Mouse (Mus musculus) macrophage (primary cell): ENCODE data around the gene Zfy2. TPM values are rescaled to one million over a fixed set of nuclear protein-coding genes. Genes with fewer than 3 reads are reported as not detected.

Source experiments
- H3K27ac ChIP-seq: fragments of 350-480 bp; formaldehyde crosslinking; 2 replicates; pipeline ENCODE4 v1.9.0; 2021
- H3K36me3 ChIP-seq: fragments of 350-480 bp; formaldehyde crosslinking; 2 replicates; pipeline ENCODE4 v1.9.0; 2021; ENCODE audit errors: inconsistent target
- H3K4me3 ChIP-seq: fragments of 350-480 bp; formaldehyde crosslinking; 2 replicates; pipeline ENCODE4 v1.9.0; 2021; ENCODE audit errors: inconsistent target
- H3K79me2 ChIP-seq: fragments of 350-480 bp; formaldehyde crosslinking; 2 replicates; pipeline ENCODE4 v1.9.0; 2021; ENCODE audit errors: inconsistent target
- WGBS: methylation state at CpG from one replicate; pipeline ENCODE4 v1.1.7; 2026; ENCODE audit warnings: inconsistent platforms; ENCODE audit not compliant: missing documents; 5-methylcytosine and 5-hydroxymethylcytosine counted together
- polyA plus RNA-seq: library from polyadenylated mRNA; stranded (reverse); fragments of 250-400 nt; gene quantifications from 3 replicates; pipeline ENCODE4 v1.2.4, GENCODE M21; 2018; ENCODE audit warnings: inconsistent platforms
- total RNA-seq, 78 experiments: library from RNA; depleted of rRNA; stranded (reverse); fragments of 250-400 nt; gene quantifications; 1 replicate in 9 of 78; 2 replicates in 24 of 78; 3 replicates in 43 of 78; 4 replicates in 2 of 78; pipeline ENCODE4 v1.2.4; 2018; ENCODE audit warnings: inconsistent platforms in 56 of 78

The Zfy2 gene
- total RNA-seq (2018; cell fraction: chromatin; rRNA removed), result not detected
- total RNA-seq (2018; cell fraction: cytosol; rRNA removed), result not detected
- not detected for total RNA-seq (2018; cell fraction: nucleus; rRNA removed)
- polyA plus RNA-seq, result not detected in 3 replicates

- Histone ChIP-seq H3K4me3 (no peak within 1 kb of the TSS), H3K79me2 (no peaks in the 10 kb centered on the region), H3K27ac (no peak within 1 kb of the TSS), H3K36me3 (no peaks in the 10 kb centered on the region)
- WGBS, result no CpG with 5 or more reads among the region's 2 CpGs
These were observed at the start of gene Zfy2 for GRCm38 (mm10) chrY:2170309-2170708. Zfy2 (minus strand) TSS chrY:2170409.
